Mouse (Mus musculus) retina, adult 2 months (tissue): ENCODE measurements around the gene Dnm3.

Source experiments
- DNase-seq: peaks from one replicate; pipeline ENCODE4 v3.0.0-alpha.2; 2012; ENCODE audit warnings: low read depth, low spot score

The Dnm3 gene

DNA sequence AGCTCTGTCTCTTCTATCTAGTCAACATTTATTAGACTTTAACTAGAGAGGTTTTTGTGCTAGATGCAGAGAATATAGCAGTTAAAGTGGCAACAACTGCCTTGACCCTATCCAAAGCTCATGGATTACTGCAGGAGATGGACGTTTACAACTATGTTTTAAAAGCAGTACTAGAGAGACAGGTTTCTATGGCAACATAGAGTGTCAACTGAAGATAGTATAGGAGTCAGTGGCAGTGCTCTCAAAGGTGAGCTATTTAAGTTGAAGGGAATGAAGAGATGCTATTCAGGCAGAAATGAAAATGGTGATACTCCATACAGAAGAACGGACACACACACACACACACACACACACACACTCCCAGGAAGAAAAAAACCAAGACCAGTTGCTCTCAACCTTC is 225.0 kb downstream of the Dnm3 start:
- no peak for DNase-seq

DNA sequence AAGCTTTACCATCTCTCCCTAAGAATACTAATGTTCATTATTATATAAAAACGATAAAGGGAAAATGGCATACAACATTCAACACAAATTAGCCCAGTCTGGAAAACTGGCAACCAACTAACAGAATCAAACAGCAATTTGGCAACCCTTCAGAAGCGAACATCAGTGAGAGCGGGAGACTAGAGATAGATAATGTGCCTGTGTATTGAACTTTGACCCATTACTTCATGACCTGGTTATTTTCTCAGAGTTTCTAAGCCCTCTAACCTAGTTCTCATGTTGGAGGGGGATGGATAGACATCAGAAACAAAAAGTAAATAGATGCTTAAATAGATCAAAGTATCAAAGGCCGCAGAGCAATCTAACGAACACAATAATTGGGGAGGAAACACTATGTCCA is 230.6 kb downstream of the Dnm3 start:
- DNase-seq, result no peak

DNA sequence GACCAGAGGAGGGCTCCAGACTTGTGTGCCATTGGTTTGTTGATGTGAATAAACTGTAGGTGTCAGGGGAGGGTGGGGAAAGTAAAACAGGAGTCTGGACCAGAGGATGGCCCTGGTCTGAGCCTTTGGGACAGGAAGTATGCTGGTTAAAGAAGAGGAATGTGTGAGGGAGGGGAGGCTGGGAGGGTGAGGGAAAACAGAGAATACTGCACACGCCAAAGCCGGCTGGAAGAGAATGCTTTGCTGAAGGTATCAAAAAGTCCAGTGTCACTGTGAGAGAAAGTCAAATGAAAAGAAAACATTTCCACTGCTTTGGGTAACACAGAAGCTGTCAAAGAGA is 234.2 kb downstream of the Dnm3 start:
- DNase-seq, result no peak

DNA sequence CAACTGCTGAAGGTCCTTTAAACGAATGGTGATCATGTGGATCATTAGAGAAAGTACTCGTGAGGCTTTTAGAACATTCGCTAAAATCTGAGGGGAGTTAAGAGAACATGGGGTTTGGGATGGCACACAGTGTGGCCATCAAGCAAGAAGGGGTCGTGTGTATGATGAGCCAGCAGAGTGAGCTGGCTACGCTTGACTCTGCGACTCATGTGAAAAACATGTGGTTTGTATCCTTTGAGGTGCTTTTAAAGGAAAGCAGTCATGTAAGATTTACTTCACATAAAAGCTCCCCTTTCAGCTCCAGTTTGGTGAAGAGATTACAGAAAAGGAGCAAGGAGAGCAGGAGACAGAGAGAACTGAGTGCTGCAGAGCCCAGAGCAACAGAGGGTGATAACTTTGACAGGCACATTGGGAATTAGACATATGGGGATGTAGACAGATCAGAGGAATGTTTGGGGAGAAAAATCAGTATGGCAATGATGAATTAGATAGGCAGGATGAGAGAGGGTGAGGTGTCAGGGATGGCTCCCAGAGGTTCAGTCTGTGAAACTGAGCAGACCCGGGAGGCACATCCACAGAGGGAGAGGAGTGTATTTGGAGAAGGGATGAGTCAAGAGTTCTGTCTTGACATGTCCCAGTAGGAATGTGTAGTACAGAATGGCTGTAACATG is 234.7 kb downstream of the Dnm3 start:
- no peak for DNase-seq

DNA sequence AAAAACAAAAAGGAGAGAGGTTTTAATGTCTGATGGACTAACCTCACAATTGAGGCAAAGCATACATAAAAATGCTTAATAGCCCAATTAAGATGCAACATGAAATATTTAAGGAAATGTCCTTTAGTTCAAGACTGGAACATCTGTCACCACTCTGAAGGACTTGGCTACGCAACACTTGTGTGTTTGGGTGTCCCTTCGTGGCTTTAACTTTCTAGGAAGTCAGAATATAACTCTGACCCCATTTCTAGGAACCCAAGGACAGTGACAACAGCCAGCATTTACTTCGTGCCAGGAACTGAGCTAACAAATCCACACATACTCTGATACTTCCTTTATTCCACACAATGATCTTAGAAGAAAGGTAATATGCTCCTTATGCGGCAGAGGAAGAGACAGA is 237.1 kb downstream of the Dnm3 start:
- DNase-seq, result no peak

DNA sequence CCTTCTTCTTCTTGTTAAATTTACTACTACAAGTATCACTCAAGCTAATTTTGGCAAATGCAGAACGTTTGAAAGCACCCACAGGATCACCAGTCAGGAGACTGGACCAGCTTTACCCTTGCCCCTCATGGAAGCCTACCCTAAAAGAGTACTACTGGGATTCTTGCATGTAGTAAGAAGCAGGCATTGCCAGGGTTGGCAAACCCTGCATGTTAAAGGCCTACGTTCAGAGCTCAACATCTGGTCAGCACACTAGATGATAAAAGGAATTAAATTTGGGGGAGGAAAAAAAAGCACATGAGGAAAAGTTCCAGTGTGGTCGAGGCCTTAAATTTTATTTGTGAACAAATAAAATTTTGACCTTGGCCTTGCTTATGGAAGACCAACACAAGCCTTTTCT is 239.2 kb downstream of the Dnm3 start:
- no peak for DNase-seq

DNA sequence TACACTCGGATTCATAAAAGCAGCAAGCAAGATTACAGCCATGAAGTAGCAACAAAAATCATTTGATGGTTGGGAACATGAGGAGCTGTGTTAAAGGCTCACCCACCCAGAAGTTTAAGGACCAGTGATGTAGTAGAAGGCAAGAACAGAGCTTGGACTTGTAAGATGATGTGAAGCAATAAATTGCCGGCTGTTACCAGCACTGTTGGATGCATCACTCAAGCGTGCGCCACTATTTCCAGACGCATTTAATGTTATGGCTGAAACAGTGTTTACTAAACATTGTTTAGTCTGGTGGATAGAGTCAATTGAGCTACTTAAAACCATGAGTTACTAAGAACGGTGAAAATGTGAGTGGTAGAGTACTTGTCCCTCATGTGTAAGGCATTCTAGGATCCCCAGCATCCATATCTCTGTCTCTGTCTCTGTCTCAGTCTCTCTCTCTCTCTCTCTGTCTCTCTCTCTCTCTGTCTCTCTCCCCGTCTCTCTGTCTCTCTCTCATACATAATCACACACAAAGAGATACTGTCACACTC is 241.1 kb downstream of the Dnm3 start:
- DNase-seq, result no peak

DNA sequence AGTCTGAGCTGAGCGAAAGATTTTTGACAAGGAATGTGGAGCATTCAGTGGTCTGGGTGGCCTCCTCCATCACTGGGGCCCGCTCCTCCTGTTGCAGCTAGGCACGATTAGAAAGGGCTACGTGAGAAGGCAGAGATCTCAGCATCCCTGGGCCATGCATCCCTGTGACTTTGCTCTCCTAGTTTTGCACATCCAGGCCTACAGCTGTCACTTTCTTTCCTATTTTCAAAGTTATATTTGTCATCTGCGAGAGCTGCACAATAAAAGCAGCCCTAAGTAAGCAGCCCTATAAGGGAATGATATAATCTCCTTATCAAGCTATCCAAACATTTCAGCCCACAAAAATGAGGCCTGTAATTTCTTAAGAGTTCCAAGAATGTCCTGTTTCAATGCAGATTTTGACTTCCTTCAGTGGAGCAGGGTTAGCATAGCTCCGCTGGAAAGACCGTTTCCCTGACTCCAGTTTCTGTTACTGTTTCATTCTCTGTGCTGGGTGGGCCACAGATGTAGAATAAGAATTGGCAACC is 252.2 kb downstream of the Dnm3 start:
- no peak for DNase-seq

DNA sequence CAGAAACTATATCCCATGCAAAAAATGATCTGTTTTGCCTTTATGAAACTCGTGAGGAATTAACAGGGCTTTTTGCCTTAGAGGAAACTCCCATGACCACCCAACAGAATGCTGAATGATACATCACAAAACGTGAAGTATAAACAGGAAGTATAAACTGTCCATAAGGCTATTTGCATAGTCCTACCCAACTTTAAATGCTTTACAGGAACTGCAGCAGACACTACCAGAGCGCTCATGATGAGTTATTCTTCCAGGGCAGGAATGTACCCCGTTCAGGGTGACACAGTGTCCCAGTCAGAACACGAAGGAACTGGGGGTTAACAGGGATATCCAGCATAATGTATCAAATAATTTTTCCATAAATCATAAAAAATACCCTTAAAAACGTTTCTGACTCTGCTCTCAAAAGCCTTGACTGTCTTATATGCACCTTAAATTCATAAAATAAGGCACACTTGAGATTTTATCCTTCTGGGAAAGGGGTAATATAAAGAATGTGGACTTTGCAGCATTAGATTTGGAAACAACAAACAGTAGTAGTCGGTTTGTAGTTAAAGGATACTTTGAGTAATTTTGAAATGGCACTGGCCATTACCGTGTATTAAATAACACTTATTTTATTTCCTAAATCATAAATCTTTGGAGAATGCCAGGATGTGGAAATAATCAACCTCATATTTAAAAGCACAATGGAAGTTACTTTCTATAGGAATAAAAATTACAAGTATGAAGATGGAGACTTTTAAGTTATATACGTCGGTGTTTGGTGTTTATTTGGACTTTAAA is 252.8 kb downstream of the Dnm3 start:
- no peak for DNase-seq

DNA sequence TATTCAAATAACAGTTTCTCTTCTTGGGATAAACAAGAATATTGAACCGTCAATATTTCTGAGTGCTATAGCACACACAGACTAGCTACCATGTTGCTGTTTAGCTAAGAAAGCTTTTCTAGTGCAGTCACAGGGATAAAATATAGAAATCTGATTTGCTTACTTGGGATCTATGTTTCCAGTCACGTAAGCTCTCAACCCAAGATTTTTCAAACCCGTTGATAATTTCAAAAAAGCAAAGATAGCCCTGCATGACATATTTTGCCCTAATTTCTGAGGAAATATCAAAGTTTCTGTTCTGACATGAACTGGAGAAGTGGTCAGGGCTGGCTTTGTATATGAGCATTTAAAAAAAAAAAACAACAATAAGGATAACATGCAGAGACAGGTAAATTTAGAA is 253.8 kb downstream of the Dnm3 start:
- no peak for DNase-seq

DNA sequence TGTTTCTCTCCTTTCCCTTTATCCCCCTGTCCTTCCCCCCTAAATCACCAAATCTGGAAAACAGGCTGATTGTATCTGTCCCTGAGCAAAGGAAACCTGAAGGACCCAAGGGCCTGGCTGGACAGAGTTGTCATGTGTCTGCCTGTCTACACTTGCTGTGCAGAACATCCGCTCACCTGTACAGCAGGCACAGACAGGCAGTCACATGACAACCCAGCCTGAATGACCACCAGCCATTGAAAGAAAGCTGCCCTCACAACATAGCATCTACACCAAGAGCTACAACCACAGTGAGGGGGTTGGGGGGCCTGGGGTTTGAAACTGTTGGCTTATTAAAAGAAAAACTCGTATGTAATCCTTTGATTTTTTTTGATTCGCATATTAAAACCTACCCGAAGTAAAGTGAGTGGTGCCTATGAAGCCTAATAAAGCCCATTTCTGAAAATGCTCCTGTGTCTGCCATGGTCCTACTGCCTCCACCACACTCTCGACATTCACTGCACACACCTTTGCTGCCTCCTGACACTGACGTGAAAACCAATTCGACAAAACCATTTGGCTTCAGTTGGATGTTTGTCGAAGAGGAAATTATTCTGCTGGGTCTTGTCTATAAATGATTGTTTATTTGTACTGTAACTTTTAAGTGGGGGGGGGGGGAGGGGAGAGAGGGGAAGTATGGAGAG is 254.4 kb downstream of the Dnm3 start:
- no peak for DNase-seq

DNA sequence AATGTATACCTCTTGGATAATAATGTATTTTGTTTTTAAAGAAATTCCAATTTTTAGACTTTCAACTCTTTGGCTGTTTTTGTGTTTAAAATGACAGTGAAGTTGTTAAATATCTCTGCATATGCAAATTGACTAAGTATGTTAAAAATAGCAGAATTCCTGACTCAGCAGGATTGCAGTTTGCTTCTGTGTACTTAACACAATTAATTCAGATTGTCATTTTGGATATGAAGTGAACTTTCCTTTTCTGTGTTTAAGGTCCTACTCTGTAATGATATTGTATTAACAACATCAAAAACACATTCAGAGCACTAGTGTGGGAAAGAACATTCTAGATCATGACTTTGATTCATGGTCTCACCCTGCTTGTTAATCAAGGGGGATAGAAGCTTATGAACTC is 255.5 kb downstream of the Dnm3 start:
- DNase-seq, result no peak

DNA sequence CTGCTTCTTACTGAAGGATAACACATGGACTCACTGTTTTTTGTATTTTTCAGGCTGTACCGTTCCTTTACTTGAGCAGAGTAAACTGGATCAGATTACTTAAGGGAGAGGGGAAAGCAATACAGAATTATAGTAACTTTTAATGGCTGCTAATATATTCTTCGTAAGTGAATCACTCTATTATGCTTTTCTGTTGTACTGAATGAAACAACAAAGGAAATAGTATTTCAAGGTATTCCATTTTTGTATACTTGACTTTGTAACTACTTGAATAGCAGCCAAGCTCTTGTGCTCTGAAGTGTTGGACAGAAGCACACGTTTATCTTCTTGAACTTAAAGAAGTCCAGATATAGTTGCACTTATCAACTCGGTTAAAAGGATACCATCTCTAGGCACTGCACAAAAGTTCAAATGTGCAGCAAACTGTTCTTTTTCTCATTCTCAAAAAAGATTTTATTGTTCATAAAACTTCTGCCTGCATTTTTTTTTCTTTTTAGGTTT is 256.0 kb downstream of the Dnm3 start:
- no peak for DNase-seq

DNA sequence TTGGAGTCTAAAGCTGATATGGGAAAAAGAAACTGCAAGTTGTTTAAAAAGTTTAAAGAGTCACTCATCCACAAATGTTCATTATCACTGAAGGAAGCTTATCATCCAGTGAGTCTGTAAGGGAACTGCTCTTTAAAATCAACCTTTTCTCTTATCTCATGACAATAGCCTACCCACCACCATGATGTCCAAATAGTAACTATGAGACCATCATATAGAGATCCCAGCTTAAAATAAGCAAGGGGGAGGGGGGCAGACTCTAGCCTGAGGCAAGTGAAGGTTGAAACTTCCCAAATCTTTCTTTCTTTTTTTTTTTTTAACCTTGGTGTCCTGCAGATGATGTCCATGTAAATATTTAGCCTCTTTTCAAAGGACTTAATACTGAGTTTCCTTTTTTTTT is 256.9 kb downstream of the Dnm3 start:
- no peak for DNase-seq

DNA sequence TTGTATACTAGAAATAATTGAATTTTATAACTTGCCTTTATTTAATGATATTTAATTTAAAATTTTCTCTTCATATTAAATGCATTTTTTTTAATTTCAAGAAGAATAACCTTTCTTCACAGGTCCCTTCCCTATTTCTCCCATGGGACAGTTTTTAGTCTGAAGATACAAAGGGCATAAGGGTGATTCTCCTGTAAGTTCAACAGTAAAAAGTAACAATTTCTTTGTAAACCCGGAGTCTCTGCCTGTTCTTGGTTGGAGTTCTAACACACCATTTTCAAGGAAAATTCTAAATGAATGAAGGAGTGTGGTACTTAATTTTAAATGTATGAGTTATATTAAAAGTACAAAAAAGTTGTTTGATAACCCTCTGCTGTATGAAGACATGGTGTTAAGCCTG is 258.1 kb downstream of the Dnm3 start:
- no peak for DNase-seq

DNA sequence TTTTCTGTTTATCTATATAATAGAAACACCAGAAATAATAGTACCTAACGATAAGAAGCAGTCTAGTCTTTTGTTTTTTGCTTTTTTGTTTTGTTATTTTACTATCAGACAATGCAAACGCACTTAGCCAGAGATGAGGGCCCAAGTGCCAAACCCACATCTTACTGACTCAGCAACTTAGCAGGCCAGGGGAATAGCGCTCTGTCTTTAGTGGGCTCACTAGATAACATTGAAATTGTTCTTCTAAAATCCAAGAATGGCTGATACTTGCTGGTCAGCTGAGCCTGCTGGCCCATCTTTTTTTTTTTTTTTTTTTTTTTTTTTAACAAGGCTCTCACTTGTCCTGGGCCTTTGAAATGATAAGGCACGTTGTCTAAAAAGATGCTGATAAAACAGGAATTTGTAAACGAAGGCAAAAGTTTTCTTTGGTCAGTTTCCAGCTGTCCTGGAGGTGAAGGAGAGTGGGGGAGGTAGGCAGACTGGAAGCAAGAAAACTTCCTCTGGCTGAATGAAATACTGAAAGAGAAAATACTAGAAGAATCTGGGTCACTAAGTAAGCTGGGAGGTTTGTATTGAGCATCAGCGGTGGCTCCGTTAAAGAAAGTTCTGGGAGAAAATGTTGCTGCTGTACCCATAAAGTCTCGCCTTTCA is 259.2 kb downstream of the Dnm3 start:
- no peak for DNase-seq

DNA sequence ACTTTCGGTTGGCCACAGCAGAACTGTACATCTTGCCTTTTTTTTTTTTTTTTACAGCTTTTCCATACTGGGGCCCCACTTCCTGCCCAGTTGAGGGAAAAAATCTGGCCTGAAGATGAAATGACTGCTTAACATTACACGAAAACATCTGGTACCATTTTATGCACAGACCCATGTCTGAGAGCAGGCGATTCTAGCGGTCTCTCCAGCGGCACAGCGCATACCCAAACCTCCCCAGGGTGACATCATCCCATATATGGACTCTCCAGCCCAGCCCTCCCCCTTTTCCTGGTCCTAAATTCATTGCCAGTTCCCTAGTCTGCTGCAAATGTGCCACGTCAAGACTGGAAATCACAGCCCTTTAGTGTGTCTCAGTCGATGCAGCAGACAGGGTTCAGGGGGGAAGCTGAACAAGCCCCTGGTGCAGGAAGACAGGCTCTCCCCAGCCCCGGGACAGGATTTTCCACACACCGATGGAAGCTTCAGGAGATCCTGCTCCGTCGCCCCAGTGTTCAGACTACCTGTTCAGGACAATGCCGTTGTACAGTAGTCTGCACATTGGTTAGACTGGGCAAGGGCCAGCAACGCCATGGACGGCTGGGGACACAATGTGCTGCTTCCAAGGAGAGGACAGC is 260.4 kb downstream of the Dnm3 start:
- no peak for DNase-seq

DNA sequence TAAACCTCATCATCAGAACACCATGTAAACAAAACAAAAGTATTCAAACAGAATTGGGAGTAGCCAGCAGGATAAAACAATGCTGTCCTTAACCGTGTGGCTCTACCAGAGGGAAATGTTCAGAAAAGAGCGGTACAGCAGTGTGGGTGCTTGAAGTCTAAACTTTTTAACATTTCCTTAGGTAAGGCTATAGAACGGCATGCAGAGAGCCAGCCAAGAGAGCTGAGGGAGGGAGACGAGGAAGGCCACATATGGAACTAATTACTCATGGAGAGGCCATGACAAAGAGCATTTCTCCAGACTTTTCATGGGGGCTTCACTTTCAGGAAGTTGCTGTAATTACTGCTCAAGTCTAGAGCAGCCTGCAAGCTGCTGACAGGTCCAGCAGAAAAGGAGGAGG is 261.2 kb downstream of the Dnm3 start:
- no peak for DNase-seq

DNA sequence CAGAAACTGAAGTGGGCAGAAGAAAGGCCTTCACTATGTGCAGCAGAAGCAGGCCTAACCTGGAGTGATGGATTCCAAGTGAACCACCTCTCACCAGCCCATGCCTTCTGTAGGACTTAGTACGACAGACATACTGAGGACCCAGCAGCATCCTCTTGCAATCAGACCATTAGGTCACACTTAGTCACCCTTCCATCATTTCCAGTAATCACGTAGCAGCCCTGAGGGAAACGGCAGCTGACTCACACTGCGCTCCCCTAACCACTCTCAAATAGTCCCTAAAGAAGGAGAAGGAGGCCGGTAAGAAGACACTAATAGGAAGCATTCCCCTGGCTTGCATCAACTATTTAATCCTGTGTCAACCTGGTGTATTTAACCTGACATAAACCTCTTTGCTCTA is 262.1 kb downstream of the Dnm3 start:
- DNase-seq, result no peak

DNA sequence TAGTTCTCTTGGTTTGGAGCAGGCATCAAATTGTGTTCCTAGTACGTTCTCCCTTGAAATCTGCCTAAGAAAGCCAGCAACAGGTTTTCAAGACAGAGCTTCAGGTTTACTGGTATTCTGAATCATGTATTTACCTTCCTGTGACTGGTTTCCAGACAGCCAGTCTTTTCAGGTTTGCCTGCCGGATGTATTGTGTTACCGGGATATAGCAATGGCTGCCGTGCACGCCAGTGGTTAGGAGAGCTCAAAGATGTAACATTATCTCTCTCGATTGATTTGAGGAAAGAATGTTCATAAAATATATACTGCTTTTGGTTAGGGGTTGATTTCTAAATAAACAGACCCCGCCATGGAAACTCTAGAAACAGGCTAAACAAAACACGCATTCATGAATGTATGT is 264.8 kb downstream of the Dnm3 start:
- DNase-seq, result no peak

DNA sequence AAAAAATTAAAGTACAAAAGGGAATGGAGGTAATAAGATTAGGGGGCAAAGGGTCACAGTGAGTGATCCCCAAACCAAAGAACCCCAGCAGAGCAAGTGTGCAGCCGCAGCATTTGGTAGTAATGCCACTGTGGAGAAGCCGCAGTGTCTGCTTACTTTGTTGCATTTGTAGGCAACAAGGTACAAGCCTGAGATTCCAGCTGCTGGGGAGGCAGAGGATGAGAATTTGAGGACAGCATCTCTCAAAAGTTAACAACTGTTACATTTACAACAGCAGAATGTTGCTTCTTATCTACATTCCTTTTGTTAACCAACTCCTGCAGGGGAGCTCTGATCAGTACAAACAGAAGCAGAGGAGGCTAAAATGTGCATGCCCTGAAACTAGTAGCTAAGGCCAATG is 267.3 kb downstream of the Dnm3 start:
- no peak for DNase-seq
